Mouse (Mus musculus): ENCODE results near the gene Man1a2. TPM values are rescaled to one million over a fixed set of nuclear protein-coding genes. Genes with fewer than 3 reads are reported as not detected.

Gene Man1a2
- polyA plus RNA-seq, 1 experiment: 22.2 TPM

DNA sequence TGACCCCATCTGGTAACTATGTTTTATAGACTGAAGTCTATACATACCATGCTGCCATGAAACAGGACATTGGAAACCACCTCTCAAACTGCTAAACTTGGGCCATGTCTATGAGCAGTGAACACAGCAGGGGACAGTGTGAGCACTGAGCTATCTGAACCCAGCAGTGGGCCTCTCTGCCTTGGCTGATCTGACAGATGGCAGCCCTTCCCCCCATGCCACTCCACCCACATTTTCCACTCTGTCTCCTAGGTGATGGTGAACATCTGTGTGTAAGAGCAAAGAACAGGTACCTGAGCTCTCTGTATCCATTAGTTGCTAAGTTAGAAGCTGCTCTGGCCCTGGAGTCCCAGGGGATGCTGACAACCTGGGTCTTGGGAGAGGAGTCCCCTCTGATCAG, 151.9 kb downstream of the Man1a2 start:
- no peak for DNase-seq
- no peaks in the 10 kb centered on the region for H3K4me1 ChIP-seq (ENCODE audit: control insufficient read depth, insufficient read depth, low read length)
- TF ChIP-seq CTCF (IDR thresholded peaks at IDR 0.05; ENCODE audit: borderline replicate concordance, insufficient read depth, low read depth, low read length) (no peak), POLR2A (IDR thresholded peaks at IDR 0.05; ENCODE audit: borderline replicate concordance, insufficient read depth, low read length) (no peak)
- H3K27ac ChIP-seq (ENCODE audit: insufficient read depth, low read length): no peak overlapping the region
- H3K4me3 ChIP-seq (replicated peaks; ENCODE audit: insufficient read depth, low read depth, low read length): no peak overlapping the region
- H3K27me3 ChIP-seq (ENCODE audit: control insufficient read depth, insufficient read depth, low read length): no peaks in the 10 kb centered on the region

DNA sequence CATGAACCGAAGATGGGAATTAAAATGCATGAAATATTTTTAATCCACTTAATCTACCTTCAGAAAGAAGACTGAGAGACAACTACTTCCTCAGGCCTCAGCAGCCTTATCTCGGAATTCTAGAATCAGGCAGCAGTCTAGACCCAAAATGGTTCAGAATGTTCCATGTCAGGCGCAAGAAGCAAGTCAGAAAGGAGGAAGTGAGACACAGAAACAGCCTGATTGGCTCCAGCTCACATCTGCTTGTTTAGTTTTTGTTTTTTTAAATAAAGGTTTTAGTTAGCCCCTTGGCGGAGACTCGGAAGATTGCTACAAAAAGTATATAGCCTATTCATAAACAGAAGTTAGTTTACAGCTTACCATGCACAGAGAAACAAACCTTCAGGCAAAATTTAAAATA, 154.4 kb downstream of the Man1a2 start:
- WGBS: 94% methylated on average over 5 of the region's 5 CpGs
- Histone ChIP-seq H3K27ac (ENCODE audit: insufficient read depth, low read length) (no peak overlapping the region), H3K27me3 (ENCODE audit: control insufficient read depth, insufficient read depth, low read length) (no peaks in the 10 kb centered on the region), H3K4me3 (replicated peaks; ENCODE audit: insufficient read depth, low read depth, low read length) (no peak overlapping the region), H3K4me1 (ENCODE audit: control insufficient read depth, insufficient read depth, low read length) (no peaks in the 10 kb centered on the region)
- TF ChIP-seq CTCF (IDR thresholded peaks at IDR 0.05; ENCODE audit: borderline replicate concordance, insufficient read depth, low read depth, low read length): no peak
- TF ChIP-seq POLR2A (IDR thresholded peaks at IDR 0.05; ENCODE audit: borderline replicate concordance, insufficient read depth, low read length): no peak
- no peak for DNase-seq

DNA sequence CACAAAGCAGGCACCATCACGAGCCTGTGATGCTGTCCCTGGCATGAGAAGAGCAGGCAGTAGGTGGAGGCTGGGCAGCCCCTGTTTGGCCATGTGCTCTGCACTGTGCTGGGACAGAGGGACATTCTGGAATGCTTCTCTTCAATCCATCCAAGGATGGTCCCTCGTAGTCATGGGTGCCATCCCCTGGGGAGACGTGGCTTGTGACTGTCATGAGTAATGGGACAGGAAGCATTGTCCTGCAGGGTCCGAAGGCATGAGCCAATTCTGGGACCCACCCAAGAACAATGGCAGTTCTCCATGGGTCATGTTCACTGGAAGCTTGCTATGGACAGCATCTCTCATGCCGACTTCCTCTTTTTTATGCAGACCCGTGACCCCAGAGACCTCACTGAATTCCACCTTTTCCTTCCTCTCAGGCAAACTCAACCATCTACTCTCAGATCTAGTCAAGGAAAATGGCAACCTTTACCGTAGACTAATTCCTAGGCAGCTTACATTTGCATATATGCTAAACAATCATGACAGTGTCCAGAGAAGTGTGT, 155.0 kb downstream of the Man1a2 start:
- Histone ChIP-seq H3K4me3 (replicated peaks; ENCODE audit: insufficient read depth, low read depth, low read length) (no peak overlapping the region), H3K27me3 (ENCODE audit: control insufficient read depth, insufficient read depth, low read length) (no peaks in the 10 kb centered on the region), H3K4me1 (ENCODE audit: control insufficient read depth, insufficient read depth, low read length) (no peaks in the 10 kb centered on the region), H3K27ac (ENCODE audit: insufficient read depth, low read length) (no peak overlapping the region)
- TF ChIP-seq CTCF (IDR thresholded peaks at IDR 0.05; ENCODE audit: borderline replicate concordance, insufficient read depth, low read depth, low read length) (no peak), POLR2A (IDR thresholded peaks at IDR 0.05; ENCODE audit: borderline replicate concordance, insufficient read depth, low read length) (no peak)
- 77% methylated on average over 7 of the region's 7 CpGs for WGBS
- no peak for DNase-seq

DNA sequence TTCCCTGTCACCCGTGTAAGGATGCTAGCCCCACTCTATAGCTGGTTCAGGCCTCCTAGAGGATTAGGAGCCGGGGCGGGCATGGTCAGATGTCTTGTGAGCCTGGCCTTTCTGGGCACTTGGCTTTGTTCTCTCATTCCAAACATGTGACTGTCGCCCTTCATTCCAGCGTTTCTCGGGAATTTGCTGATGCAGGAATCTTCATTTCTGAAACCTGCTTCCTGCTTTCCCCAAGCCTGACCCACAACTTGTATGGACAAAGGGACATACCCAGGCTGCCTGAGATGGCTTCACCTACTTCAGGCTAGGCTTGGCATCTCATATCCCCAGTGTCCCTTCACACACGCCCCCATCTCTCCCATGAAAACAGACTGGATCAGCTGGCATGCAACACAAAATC, 162.6 kb downstream of the Man1a2 start:
- Histone ChIP-seq H3K27ac (ENCODE audit: insufficient read depth, low read length) (no peak overlapping the region), H3K27me3 (ENCODE audit: control insufficient read depth, insufficient read depth, low read length) (no peaks in the 10 kb centered on the region), H3K4me3 (replicated peaks; ENCODE audit: insufficient read depth, low read depth, low read length) (no peak overlapping the region), H3K4me1 (ENCODE audit: control insufficient read depth, insufficient read depth, low read length) (no peaks in the 10 kb centered on the region)
- DNase-seq: no peak
- TF ChIP-seq CTCF (IDR thresholded peaks at IDR 0.05; ENCODE audit: borderline replicate concordance, insufficient read depth, low read depth, low read length): no peak
- TF ChIP-seq POLR2A (IDR thresholded peaks at IDR 0.05; ENCODE audit: borderline replicate concordance, insufficient read depth, low read length): no peak
- WGBS: 72% methylated on average over 7 of the region's 7 CpGs

DNA sequence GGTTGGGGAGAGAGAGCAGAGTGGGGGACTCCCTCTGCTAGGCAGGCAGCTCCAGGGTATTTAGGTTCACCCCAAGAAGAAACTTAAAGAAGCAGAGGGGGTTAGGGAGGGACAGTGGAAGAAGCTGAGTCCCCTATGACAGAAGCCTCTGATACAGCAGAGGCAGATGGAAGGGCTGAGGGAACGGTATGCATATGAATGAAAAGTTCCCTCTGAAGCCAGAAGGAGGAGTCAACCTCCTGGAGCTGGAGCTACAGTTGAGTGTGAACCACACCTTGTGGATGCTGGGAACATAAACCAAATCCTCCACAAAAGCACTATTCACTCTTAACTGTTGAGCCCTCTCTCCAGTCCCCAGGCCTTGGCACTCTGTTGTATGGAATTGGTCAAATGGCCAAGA, 163.7 kb downstream of the Man1a2 start:
- H3K27me3 ChIP-seq (ENCODE audit: control insufficient read depth, insufficient read depth, low read length): no peaks in the 10 kb centered on the region
- no peak for TF ChIP-seq CTCF (IDR thresholded peaks at IDR 0.05; ENCODE audit: borderline replicate concordance, insufficient read depth, low read depth, low read length)
- TF ChIP-seq POLR2A (IDR thresholded peaks at IDR 0.05; ENCODE audit: borderline replicate concordance, insufficient read depth, low read length): no peak
- no peak overlapping the region for H3K4me3 ChIP-seq (replicated peaks; ENCODE audit: insufficient read depth, low read depth, low read length)
- no peak overlapping the region for H3K27ac ChIP-seq (ENCODE audit: insufficient read depth, low read length)
- 41% methylated on average over 1 of the region's 1 CpGs for WGBS
- DNase-seq: no peak
- no peaks in the 10 kb centered on the region for H3K4me1 ChIP-seq (ENCODE audit: control insufficient read depth, insufficient read depth, low read length)

DNA sequence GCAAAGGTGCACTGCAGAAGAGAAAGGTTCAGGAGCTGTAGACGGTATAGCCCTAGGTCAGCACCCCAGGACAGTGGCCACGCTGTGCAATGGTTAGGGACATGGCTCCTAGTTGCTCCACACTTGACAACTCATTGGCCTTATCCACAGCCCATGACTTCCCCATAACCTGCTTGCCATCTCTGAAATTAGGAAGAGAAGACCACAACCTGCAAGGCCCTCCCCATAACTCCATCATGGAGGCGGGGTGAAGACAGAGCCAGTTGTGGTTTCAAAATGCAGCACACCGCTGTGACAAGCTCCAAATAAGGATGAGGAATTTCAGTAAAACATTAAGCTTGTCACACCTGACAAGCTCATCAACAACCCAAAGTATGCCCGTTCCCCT, 169.6 kb downstream of the Man1a2 start:
- Histone ChIP-seq H3K4me3 (replicated peaks; ENCODE audit: insufficient read depth, low read depth, low read length) (no peak overlapping the region), H3K4me1 (ENCODE audit: control insufficient read depth, insufficient read depth, low read length) (no peaks in the 10 kb centered on the region), H3K27ac (ENCODE audit: insufficient read depth, low read length) (no peak overlapping the region), H3K27me3 (ENCODE audit: control insufficient read depth, insufficient read depth, low read length) (no peaks in the 10 kb centered on the region)
- no peak for TF ChIP-seq CTCF (IDR thresholded peaks at IDR 0.05; ENCODE audit: borderline replicate concordance, insufficient read depth, low read depth, low read length)
- no peak for TF ChIP-seq POLR2A (IDR thresholded peaks at IDR 0.05; ENCODE audit: borderline replicate concordance, insufficient read depth, low read length)
- WGBS: 88% methylated on average over 5 of the region's 5 CpGs
- no peak for DNase-seq

DNA sequence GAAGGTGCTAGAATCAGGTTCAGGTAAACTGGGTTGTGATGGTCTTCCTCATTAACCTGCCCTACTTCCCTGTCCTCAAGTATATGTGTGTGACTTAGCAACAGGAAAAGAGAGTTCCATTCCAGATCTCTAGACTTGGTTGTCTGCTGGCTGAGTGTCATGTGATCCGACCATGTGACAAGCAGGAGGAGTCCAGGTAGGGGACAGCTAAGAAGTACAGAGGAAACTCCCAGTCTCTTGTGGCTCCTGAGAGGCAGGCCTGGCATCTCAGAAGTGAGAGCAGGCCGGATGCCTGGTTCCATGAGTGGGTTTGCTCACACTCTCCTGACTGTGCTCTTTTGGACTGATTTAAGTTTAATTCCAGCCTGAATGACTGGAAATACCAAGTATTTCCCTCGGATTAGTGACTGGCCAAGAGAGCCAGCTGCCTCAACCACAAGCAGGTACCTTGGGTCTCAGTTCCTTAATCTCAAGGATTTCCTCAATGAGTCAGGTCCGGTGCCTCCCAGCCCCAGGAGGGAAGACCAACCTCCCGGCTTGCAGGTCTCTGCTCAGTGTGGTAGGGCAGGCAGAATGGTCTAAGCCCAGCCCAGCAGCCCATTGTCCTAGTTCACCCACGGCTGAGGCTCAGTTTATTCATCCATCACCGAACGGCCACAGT, 170.1 kb downstream of the Man1a2 start:
- no peak for DNase-seq
- WGBS: 74% methylated on average over 8 of the region's 8 CpGs
- no peaks in the 10 kb centered on the region for H3K27me3 ChIP-seq (ENCODE audit: control insufficient read depth, insufficient read depth, low read length)
- H3K4me3 ChIP-seq (replicated peaks; ENCODE audit: insufficient read depth, low read depth, low read length): no peak overlapping the region
- H3K4me1 ChIP-seq (ENCODE audit: control insufficient read depth, insufficient read depth, low read length): no peaks in the 10 kb centered on the region
- H3K27ac ChIP-seq (ENCODE audit: insufficient read depth, low read length): no peak overlapping the region
- TF ChIP-seq POLR2A (IDR thresholded peaks at IDR 0.05; ENCODE audit: borderline replicate concordance, insufficient read depth, low read length) (no peak), CTCF (IDR thresholded peaks at IDR 0.05; ENCODE audit: borderline replicate concordance, insufficient read depth, low read depth, low read length) (no peak)

Other genes with a start within 250 kb of the Man1a2 start
- gene Tent5c, start 196.2 kb downstream of the Man1a2 start, polyA plus RNA-seq (2012; rRNA removed): 0.81 and 0.88 TPM in 2 replicates
- gene Vtcn1, start 140.0 kb upstream of the Man1a2 start, polyA plus RNA-seq (2012; rRNA removed): 0.03 TPM in 1 of 2 replicates, not detected in the other
- gene Trim45, start 236.7 kb upstream of the Man1a2 start, polyA plus RNA-seq (2012; rRNA removed): 7.0 and 7.6 TPM in 2 replicates

Measured in cerebellum, adult 2 months (tissue).